Mouse (Mus musculus) left cerebral cortex, adult 2 months (tissue): ENCODE results near the gene Eaf2. TPM values are rescaled to one million over a fixed set of nuclear protein-coding genes. Genes with fewer than 3 reads are reported as not detected.

Source experiments
- DNase-seq, 2 experiments: peaks; one replicate each; pipeline ENCODE4 v3.0.0; 2021 to 2022; ENCODE audit warnings: low spot score in 2 of 2, mixed read lengths in 1 of 2; ENCODE audit errors: extremely low spot score in 1 of 2
- H3K27ac ChIP-seq: fragments of 200-600 bp; 2 replicates; pipeline ENCODE4 v1.8.1; 2022
- H3K4me3 ChIP-seq: fragments of 200-600 bp; 2 replicates; pipeline ENCODE4 v1.8.1; 2022
- CTCF ChIP-seq: fragments of 200-600 bp; IDR thresholded peaks from 2 replicates; pipeline ENCODE4 v1.8.1; 2022; ENCODE audit warnings: antibody characterized with exemption, mild to moderate bottlenecking, moderate library complexity
- intact Hi-C: fragments of 180-260 bp; cut with DNase I; formaldehyde crosslinking; loops from one replicate; pipeline ENCODE4 v1.15.1; 2025
- total RNA-seq, 2 experiments: library from RNA; stranded (reverse); gene quantifications; 2 replicates each; pipeline ENCODE4 v1.2.3; 2021

Gene Eaf2
- total RNA-seq, 2 experiments from 2014 or later, result 1.3 to 1.4 TPM

DNA sequence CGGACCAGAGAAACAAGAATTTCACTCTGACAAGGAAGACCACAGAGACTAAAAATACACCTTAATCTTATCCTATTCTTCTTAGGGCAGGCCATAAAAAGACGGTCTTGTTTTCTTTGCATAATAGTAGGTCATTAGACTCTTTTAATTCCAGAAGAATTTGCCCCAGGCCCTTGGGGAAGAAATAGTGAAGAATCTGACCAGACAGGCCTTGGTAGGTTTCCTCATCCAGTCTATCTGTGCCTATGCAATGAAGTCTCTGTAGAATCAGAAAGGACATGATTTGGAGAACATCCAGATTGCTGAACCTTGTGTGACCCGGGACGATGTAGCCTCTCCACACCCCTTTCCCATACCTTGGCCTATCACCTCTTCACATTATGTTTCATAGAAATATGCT, 84.6 kb downstream of the Eaf2 start:
- Histone ChIP-seq H3K4me3 (no peak overlapping the region), H3K27ac (no peak overlapping the region)
- intact Hi-C loops, result no loop called here
- TF ChIP-seq CTCF, result no peak
- no peak for DNase-seq

- intact Hi-C loops, result no loop called here
- Histone ChIP-seq H3K27ac (no peak overlapping the region), H3K4me3 (no peak overlapping the region)
- DNase-seq, result no peak
- no peak for TF ChIP-seq CTCF
Measured at GRCm38 (mm10) chr16:36786466-36786865, 88.3 kb downstream of the Eaf2 start.

- DNase-seq, result peak; percentile 17 to 26
- TF ChIP-seq CTCF, result no peak
- intact Hi-C loops, result no loop called here
- Histone ChIP-seq H3K27ac (peak within 1 kb of the TSS; percentile 10; the same call in 1 of the 2 replicates), H3K4me3 (peak within 1 kb of the TSS; percentile 29)
Measured at GRCm38 (mm10) chr16:36784594-36785313, 90.0 kb downstream of the Eaf2 start, which contains the start of gene Slc15a2. Gene Slc15a2, minus strand, starts transcription at chr16:36784962.

DNA sequence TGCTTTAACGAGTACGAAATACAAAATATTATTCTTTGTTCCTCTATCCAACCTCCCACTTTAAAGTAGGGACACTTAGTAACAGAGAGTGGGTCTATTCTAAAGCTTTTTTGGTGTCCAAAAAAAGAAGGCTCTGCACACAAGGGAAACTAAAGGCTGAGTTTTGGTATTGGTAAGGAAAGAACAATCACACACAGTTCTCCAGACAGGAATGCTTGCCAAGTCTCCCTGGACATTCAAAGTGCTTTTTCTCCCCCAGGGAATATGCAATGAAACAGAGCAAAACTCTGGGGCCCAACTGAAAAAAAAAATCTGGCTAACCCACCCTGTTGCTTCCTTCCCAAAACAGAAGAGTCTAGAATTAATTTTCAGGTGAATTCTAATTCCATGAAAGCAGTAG, 90.7 kb downstream of the Eaf2 start:
- TF ChIP-seq CTCF, result no peak
- Histone ChIP-seq H3K4me3 (peak overlapping the region; percentile 29), H3K27ac (peak overlapping the region; percentile 10; the same call in 1 of the 2 replicates)
- no peak for DNase-seq
- intact Hi-C loops, result no loop called here

DNA sequence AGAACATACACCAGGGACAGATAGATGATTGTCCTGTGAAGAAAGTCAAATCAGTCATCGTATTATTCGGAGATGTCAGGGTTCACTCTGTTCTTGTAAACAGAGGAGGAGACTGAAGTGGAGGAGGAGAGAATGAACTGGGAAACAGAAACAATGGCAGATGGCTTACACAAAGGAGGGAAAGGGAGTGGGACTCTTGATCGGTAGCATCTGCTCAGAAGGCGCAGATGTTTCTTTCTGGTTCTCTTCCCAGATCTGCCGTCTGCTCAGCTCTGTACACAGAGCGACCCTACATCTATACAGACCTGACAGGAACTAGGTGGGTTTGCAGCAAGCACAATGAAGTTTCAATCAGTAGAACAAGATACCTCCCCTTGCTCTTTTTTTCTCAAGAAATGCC, 99.1 kb downstream of the Eaf2 start:
- TF ChIP-seq CTCF, result no peak
- Histone ChIP-seq H3K4me3 (no peak overlapping the region), H3K27ac (no peak overlapping the region)
- no peak for DNase-seq
- intact Hi-C loops, result no loop called here

- no peak for TF ChIP-seq CTCF
- Histone ChIP-seq H3K27ac (no peak overlapping the region), H3K4me3 (no peak overlapping the region)
- DNase-seq, result no peak
- intact Hi-C loops, result no loop called here
Measured at GRCm38 (mm10) chr16:36772996-36773395, 101.8 kb downstream of the Eaf2 start.

DNA sequence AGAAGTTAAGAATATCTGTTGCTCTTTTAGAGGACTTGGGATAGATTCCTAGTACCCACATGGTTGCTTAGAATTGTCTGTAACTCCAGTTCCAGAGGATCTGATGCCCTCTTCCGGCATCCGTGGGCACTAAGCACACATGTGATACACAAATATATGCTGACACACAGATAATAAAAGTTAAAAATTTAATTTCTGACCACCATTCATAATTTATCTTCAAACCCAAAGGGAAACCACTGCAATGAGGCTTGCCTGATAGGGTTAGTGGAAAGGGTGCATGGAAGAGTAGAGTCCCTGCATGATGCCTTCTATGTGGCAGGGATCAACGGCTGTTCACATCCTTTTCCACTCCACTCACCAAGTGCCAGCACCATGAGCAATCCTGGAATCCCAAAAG, 103.1 kb downstream of the Eaf2 start:
- intact Hi-C loops, result no loop called here
- no peak for TF ChIP-seq CTCF
- Histone ChIP-seq H3K4me3 (no peak overlapping the region), H3K27ac (no peak overlapping the region)
- DNase-seq, result no peak

DNA sequence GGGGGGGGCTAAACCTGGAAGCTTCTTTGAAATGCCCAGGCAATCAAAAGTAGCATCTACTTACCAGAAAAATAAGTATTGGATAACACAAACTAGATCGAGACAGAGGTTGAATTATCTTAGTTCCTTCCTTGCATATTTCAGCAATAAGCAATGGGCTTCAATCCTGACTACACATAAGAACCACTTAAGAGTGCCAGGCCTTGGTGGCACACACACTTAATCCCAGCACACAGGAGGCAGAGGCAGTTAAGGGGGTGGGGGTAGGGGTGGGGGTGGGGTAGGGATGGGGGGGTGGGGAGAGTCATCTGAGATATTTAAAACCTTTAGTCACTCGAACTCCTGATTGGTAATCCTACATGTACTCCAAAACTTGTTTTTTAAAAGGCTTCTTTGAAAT, 103.6 kb downstream of the Eaf2 start:
- intact Hi-C loops, result no loop called here
- TF ChIP-seq CTCF, result no peak

GRCm38 (mm10) chr16:36770830-36771229, 104.0 kb downstream of the Eaf2 start:
- Histone ChIP-seq H3K4me3 (no peak overlapping the region), H3K27ac (no peak overlapping the region)
- intact Hi-C loops, result no loop called here
- TF ChIP-seq CTCF, result no peak
- peak in 1 of 2 experiments; percentile 24 for DNase-seq

More for the DNA sequence above, 103.6 kb downstream of the Eaf2 start:
- H3K4me3 ChIP-seq, result no peak overlapping the region
- DNase-seq, result no peak
- H3K27ac ChIP-seq, result no peak overlapping the region

- Histone ChIP-seq H3K4me3 (no peak overlapping the region), H3K27ac (peak overlapping the region; percentile 6; the same call in 1 of the 2 replicates)
- TF ChIP-seq CTCF, result no peak
- DNase-seq, result no peak
- intact Hi-C loops, result no loop called here
Measured at GRCm38 (mm10) chr16:36770191-36770771, 104.5 kb downstream of the Eaf2 start.

- DNase-seq, result no peak
- intact Hi-C loops, result no loop called here
- H3K27ac ChIP-seq, result no peak overlapping the region
- no peak for TF ChIP-seq CTCF
- no peak overlapping the region for H3K4me3 ChIP-seq
Measured at GRCm38 (mm10) chr16:36751979-36752378, 122.8 kb downstream of the Eaf2 start.

DNA sequence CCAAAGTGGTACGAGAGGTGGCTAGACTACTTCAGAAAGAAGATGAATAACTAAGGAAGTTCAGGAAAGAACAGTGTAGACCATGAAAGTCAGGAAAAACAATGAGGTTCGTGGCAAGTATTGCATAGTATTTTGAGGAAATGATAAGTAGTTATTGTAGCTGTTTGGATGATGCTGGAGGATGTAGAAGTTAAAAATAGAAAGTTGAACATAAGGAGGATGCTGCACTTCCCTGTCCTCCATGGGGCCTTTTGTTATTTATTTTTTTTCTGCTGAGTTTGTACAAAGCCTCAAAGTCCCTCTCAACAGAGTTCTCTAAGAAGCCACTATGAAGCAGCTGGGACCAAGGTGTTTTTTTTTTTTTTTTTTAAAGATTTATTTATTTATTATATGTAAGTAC, 127.0 kb downstream of the Eaf2 start:
- no peak for TF ChIP-seq CTCF
- Histone ChIP-seq H3K27ac (no peak overlapping the region), H3K4me3 (no peak overlapping the region)
- intact Hi-C loops, result no loop called here
- DNase-seq, result no peak

- H3K4me3 ChIP-seq, result no peak overlapping the region
- intact Hi-C loops, result no loop called here
- H3K27ac ChIP-seq, result no peak overlapping the region
- no peak for DNase-seq
- no peak for TF ChIP-seq CTCF
Measured at GRCm38 (mm10) chr16:36747068-36747467, 127.7 kb downstream of the Eaf2 start.
